Mouse (Mus musculus): Measurements from ENCODE around the gene Nabp1. TPM values are rescaled to one million over a fixed set of nuclear protein-coding genes. Genes with fewer than 3 reads are reported as not detected.
A peak's percentile ranks its signal among the peaks of the same experiment; 100 is the strongest.

Nabp1 gene
- polyA plus RNA-seq, 1 experiment from 2014 or later: 14.9 TPM

DNA sequence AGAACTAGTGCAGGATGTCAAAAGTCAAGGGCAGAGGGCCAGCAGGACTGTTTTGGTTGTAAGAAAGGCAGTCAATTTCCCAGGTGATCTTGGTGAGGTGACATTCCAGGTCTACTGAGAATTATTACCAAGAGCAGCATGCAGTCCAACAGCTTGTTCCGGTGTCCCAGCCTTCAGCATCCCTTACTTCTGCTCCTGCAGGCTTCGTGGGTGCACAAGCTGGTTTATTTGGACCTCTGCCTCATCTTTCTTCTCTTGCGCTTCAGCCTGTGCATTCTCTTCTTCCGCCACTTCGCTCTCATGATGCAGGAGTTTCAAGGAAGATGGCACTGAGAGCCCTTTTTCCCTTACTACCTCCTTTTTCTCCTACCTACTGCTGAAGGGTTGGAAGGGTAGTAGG, 15.2 kb downstream of the Nabp1 start:
- Histone ChIP-seq H3K27ac (ENCODE audit: low read depth, low read length) (no peak overlapping the region), H3K4me2 (replicated peaks; ENCODE audit: low read depth) (no peak overlapping the region), H3K9ac (ENCODE audit: low read depth, low read length) (no peak overlapping the region), H3K36me3 (ENCODE audit: control insufficient read depth, insufficient read depth) (no peaks in the 10 kb centered on the region), H3K27me3 (replicated peaks; ENCODE audit: control insufficient read depth, insufficient read depth, low read length) (no peaks in the 10 kb centered on the region), H3K4me3 (ENCODE audit: low read depth, low read length) (no peak overlapping the region), H3K9me3 (ENCODE audit: control insufficient read depth) (no peaks in the 10 kb centered on the region), H3K4me1 (replicated peaks; ENCODE audit: control insufficient read depth, insufficient read depth, low read length) (no peaks in the 10 kb centered on the region)
- ATAC-seq: no peak
- 68% methylated on average over 5 of the region's 5 CpGs for WGBS
- no peak for TF ChIP-seq CTCF (IDR thresholded peaks at IDR 0.05; ENCODE audit: low read depth)

- peak; percentile 95 for TF ChIP-seq CTCF (IDR thresholded peaks at IDR 0.05; ENCODE audit: low read depth)
- Histone ChIP-seq H3K4me3 (ENCODE audit: low read depth, low read length) (no peak overlapping the region), H3K27me3 (replicated peaks; ENCODE audit: control insufficient read depth, insufficient read depth, low read length) (no peaks in the 10 kb centered on the region), H3K9ac (ENCODE audit: low read depth, low read length) (no peak overlapping the region), H3K9me3 (ENCODE audit: control insufficient read depth) (no peaks in the 10 kb centered on the region), H3K4me2 (replicated peaks; ENCODE audit: low read depth) (no peak overlapping the region), H3K36me3 (ENCODE audit: control insufficient read depth, insufficient read depth) (no peaks in the 10 kb centered on the region), H3K27ac (ENCODE audit: low read depth, low read length) (no peak overlapping the region), H3K4me1 (replicated peaks; ENCODE audit: control insufficient read depth, insufficient read depth, low read length) (no peaks in the 10 kb centered on the region)
- peak; percentile 43 for ATAC-seq
- 51% methylated on average over 10 of the region's 10 CpGs for WGBS
Observed at GRCm38 (mm10) chr1:51458731-51459450, 19.3 kb downstream of the Nabp1 start.

GRCm38 (mm10) chr1:51458089-51458488, 20.1 kb downstream of the Nabp1 start:
- H3K4me2 ChIP-seq (replicated peaks; ENCODE audit: low read depth): no peak overlapping the region
- ATAC-seq: no peak
- H3K4me3 ChIP-seq (ENCODE audit: low read depth, low read length): no peak overlapping the region
- no peak overlapping the region for H3K9ac ChIP-seq (ENCODE audit: low read depth, low read length)
- no peak overlapping the region for H3K27ac ChIP-seq (ENCODE audit: low read depth, low read length)
- no peaks in the 10 kb centered on the region for H3K27me3 ChIP-seq (replicated peaks; ENCODE audit: control insufficient read depth, insufficient read depth, low read length)
- TF ChIP-seq CTCF (IDR thresholded peaks at IDR 0.05; ENCODE audit: low read depth): no peak
- no peaks in the 10 kb centered on the region for H3K9me3 ChIP-seq (ENCODE audit: control insufficient read depth)
- 66% methylated on average over 6 of the region's 6 CpGs for WGBS
- H3K4me1 ChIP-seq (replicated peaks; ENCODE audit: control insufficient read depth, insufficient read depth, low read length): no peaks in the 10 kb centered on the region
- H3K36me3 ChIP-seq (ENCODE audit: control insufficient read depth, insufficient read depth): no peaks in the 10 kb centered on the region

DNA sequence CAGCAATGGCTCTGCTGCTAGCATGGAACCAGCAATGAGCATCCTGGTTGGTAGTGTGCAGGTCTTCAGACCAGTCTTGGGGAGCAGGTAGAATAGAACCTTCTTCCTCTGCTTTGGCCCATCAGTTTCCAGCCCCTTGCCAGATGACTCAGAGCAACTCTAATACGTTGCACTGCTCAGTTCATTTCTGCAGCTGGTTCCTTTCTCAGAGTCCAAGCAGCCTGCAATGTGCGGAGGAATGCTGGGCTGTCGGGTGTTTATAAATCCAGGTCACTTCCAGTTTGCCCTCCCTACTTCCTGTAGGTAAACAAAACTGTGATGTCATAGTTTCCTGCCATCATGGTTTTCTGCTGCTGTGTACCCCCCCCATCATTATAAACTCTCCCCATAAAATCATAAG, 21.0 kb downstream of the Nabp1 start:
- Histone ChIP-seq H3K4me3 (ENCODE audit: low read depth, low read length) (no peak overlapping the region), H3K9me3 (ENCODE audit: control insufficient read depth) (no peaks in the 10 kb centered on the region), H3K4me1 (replicated peaks; ENCODE audit: control insufficient read depth, insufficient read depth, low read length) (no peaks in the 10 kb centered on the region), H3K36me3 (ENCODE audit: control insufficient read depth, insufficient read depth) (no peaks in the 10 kb centered on the region), H3K27ac (ENCODE audit: low read depth, low read length) (no peak overlapping the region), H3K4me2 (replicated peaks; ENCODE audit: low read depth) (no peak overlapping the region), H3K9ac (ENCODE audit: low read depth, low read length) (no peak overlapping the region), H3K27me3 (replicated peaks; ENCODE audit: control insufficient read depth, insufficient read depth, low read length) (no peaks in the 10 kb centered on the region)
- TF ChIP-seq CTCF (IDR thresholded peaks at IDR 0.05; ENCODE audit: low read depth): no peak
- WGBS: 43% methylated on average over 3 of the region's 3 CpGs
- ATAC-seq: no peak

- no peak overlapping the region for H3K27ac ChIP-seq (ENCODE audit: low read depth, low read length)
- WGBS: 45% methylated on average over 2 of the region's 2 CpGs
- H3K4me3 ChIP-seq (ENCODE audit: low read depth, low read length): no peak overlapping the region
- no peaks in the 10 kb centered on the region for H3K4me1 ChIP-seq (replicated peaks; ENCODE audit: control insufficient read depth, insufficient read depth, low read length)
- H3K9ac ChIP-seq (ENCODE audit: low read depth, low read length): no peak overlapping the region
- no peak for ATAC-seq
- no peak for TF ChIP-seq CTCF (IDR thresholded peaks at IDR 0.05; ENCODE audit: low read depth)
- no peak overlapping the region for H3K4me2 ChIP-seq (replicated peaks; ENCODE audit: low read depth)
- no peaks in the 10 kb centered on the region for H3K36me3 ChIP-seq (ENCODE audit: control insufficient read depth, insufficient read depth)
- no peaks in the 10 kb centered on the region for H3K27me3 ChIP-seq (replicated peaks; ENCODE audit: control insufficient read depth, insufficient read depth, low read length)
- H3K9me3 ChIP-seq (ENCODE audit: control insufficient read depth): no peaks in the 10 kb centered on the region
Observed at GRCm38 (mm10) chr1:51448789-51449188, 29.4 kb downstream of the Nabp1 start.

DNA sequence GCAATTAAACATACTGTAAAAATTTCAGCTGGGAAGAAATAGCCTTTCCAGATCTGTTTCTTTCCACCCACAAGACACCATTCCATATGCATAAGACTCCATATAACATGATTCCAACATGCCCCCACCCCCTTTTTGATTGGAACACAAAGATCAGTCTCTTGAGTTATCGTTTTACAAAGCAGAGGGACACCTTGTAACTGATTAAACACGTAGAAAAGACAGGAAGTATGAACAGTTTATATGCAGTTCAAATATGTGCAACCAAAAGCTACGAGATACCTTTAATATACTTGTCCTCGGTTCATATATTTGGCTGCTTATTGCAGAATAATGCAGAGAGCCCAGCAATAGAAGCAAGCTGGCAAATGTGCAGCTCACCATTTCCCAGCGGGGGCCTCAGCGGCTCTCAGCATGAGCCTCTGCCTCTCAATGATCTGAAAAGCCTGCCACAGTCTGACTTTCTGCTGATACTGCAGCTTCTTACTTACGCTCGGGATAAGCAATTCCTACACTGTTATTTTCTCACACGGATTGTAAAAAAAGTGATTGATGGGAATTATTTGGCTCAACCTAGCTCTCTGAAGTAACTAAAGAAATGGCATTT, 32.3 kb downstream of the Nabp1 start:
- H3K9ac ChIP-seq (ENCODE audit: low read depth, low read length): no peak overlapping the region
- no peaks in the 10 kb centered on the region for H3K4me1 ChIP-seq (replicated peaks; ENCODE audit: control insufficient read depth, insufficient read depth, low read length)
- no peak overlapping the region for H3K4me3 ChIP-seq (ENCODE audit: low read depth, low read length)
- no peaks in the 10 kb centered on the region for H3K36me3 ChIP-seq (ENCODE audit: control insufficient read depth, insufficient read depth)
- 41% methylated on average over 9 of the region's 9 CpGs for WGBS
- no peak overlapping the region for H3K27ac ChIP-seq (ENCODE audit: low read depth, low read length)
- no peak overlapping the region for H3K4me2 ChIP-seq (replicated peaks; ENCODE audit: low read depth)
- no peak for ATAC-seq
- no peaks in the 10 kb centered on the region for H3K27me3 ChIP-seq (replicated peaks; ENCODE audit: control insufficient read depth, insufficient read depth, low read length)
- H3K9me3 ChIP-seq (ENCODE audit: control insufficient read depth): no peaks in the 10 kb centered on the region
- TF ChIP-seq CTCF (IDR thresholded peaks at IDR 0.05; ENCODE audit: low read depth): peak; percentile 12; the same call in 1 of the 2 replicates
